Mouse (Mus musculus): ENCODE measurements at regions not wholly inside any gene's neighbourhood (a gene's known extent, or its start where the extent isn't known, plus 50 kb on each side); places are given as distances from the start of the nearest gene placed in this dataset.

DNA sequence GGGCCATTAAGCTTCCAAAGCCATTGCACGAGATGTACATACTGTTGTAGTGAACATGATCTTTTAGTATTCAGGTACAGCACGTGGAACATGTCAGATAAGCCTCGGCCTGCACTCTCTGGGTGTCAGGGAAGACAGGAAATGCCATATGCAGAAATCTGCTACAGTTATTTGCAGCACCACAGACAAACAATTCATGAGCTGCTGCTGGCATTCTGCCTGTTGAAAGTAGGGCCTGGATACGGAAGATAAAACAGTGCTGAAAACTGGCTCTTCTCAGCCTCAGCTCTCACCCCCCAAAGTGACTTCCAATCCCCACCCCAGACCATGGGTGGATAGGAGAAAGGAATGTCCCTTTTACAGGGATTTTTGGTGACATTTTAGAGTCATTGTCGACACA, 159.1 kb upstream of the Plcz1 start:
- no peak for TF ChIP-seq TAL1 (conservative IDR thresholded peaks at IDR 0.05; ENCODE audit: low read depth, low read length)
- no peak for TF ChIP-seq CTCF (IDR thresholded peaks at IDR 0.05; ENCODE audit: low read depth, low read length)
- no peak for TF ChIP-seq GATA1 (IDR thresholded peaks at IDR 0.05; ENCODE audit: borderline replicate concordance, low read length)
- TF ChIP-seq GATA2 (IDR thresholded peaks at IDR 0.05; ENCODE audit: borderline replicate concordance, low read depth, low read length) = no peak

Measured in G1E (cell line).